Comparison of ENCODE assay signal across 15 mouse cellular contexts in genomic region chr17:50761082-50761481, GRCm38 (mm10).
DNase-seq lines count a peak whose midpoint lies in the region; ATAC-seq lines count a peak whose summit lies in the region.
"Had no signal": no experiment of that assay in that cellular context is flagged by ENCODE, and none has a peak within 500 bp of the region (broad histone marks: within the 10 kb centered on the region; RNA-seq: fewer than 3 reads in every experiment).

No protein-coding gene starts in this region.

- H3K9me3 ChIP-seq in forebrain, embryonic 13.5 days (replicated peaks) = no peaks in the 10 kb centered on the region
- no peaks in the 10 kb centered on the region for H3K9me3 ChIP-seq in forebrain, embryonic 11.5 days (ENCODE audit: control insufficient read depth, low read length)
- H3K9me3 ChIP-seq in heart, embryonic 13.5 days = no peaks in the 10 kb centered on the region
- no peaks in the 10 kb centered on the region for H3K9me3 ChIP-seq in hindbrain, embryonic 12.5 days (replicated peaks)
- H3K9me3 ChIP-seq: embryonic facial prominence, embryonic 12.5 days; G1E; hindbrain, embryonic 10.5 days; liver, embryonic 13.5 days had no signal

- H3K4me1 ChIP-seq in forebrain, embryonic 13.5 days = peaks cover 5% of the 10 kb centered on the region; the same call in 1 of the 2 replicates
- H3K4me1 ChIP-seq in forebrain, embryonic 11.5 days (replicated peaks; ENCODE audit: control insufficient read depth, insufficient read depth, low read length) = no peaks in the 10 kb centered on the region
- H3K4me1 ChIP-seq in heart, embryonic 13.5 days = peaks cover 31% of the 10 kb centered on the region
- no peaks in the 10 kb centered on the region for H3K4me1 ChIP-seq in hindbrain, embryonic 12.5 days
- H3K4me1 ChIP-seq: embryonic facial prominence, embryonic 12.5 days; liver, embryonic 13.5 days had no signal

- no peak overlapping the region for H3K4me2 ChIP-seq in forebrain, embryonic 13.5 days
- no peak overlapping the region for H3K4me2 ChIP-seq in forebrain, embryonic 11.5 days (ENCODE audit: low read depth, low read length, severe bottlenecking)
- peak overlapping the region; percentile 5 for H3K4me2 ChIP-seq in heart, embryonic 13.5 days
- H3K4me2 ChIP-seq in hindbrain, embryonic 12.5 days (replicated peaks) = no peak overlapping the region
- H3K4me2 ChIP-seq: embryonic facial prominence, embryonic 12.5 days; liver, embryonic 13.5 days had no signal

- H3K4me3 ChIP-seq in forebrain, embryonic 13.5 days = no peak overlapping the region
- H3K4me3 ChIP-seq in forebrain, embryonic 11.5 days (ENCODE audit: low read depth, low read length) = no peak overlapping the region
- H3K4me3 ChIP-seq in heart, embryonic 13.5 days = no peak overlapping the region
- H3K4me3 ChIP-seq in hindbrain, embryonic 12.5 days = no peak overlapping the region
- H3K4me3 ChIP-seq: embryonic facial prominence, embryonic 12.5 days; hindbrain, embryonic 10.5 days; liver, embryonic 13.5 days had no signal

- intact Hi-C loops in left cerebral cortex, postnatal 14 days (cut with DNase I) = loop anchor here (5.0 to 10.0 kb wide), 3 partner anchors 109 to 346 kb away; no protein-coding TSS in a partner anchor
- intact Hi-C loops in left cerebral cortex, postnatal 36 days (cut with DNase I) = loop anchor here (5.0 kb wide), 1 partner anchor 354 kb away; no protein-coding TSS in a partner anchor

- no peaks in the 10 kb centered on the region for H3K27me3 ChIP-seq in forebrain, embryonic 13.5 days
- no peaks in the 10 kb centered on the region for H3K27me3 ChIP-seq in forebrain, embryonic 11.5 days (ENCODE audit: control insufficient read depth, insufficient read depth, low read length)
- H3K27me3 ChIP-seq in heart, embryonic 13.5 days (replicated peaks) = no peaks in the 10 kb centered on the region
- H3K27me3 ChIP-seq in hindbrain, embryonic 12.5 days = no peaks in the 10 kb centered on the region
- H3K27me3 ChIP-seq: embryonic facial prominence, embryonic 12.5 days; liver, embryonic 13.5 days had no signal

- H3K9ac ChIP-seq in forebrain, embryonic 13.5 days = no peak overlapping the region
- no peak overlapping the region for H3K9ac ChIP-seq in forebrain, embryonic 11.5 days (ENCODE audit: low read length)
- no peak overlapping the region for H3K9ac ChIP-seq in heart, embryonic 13.5 days
- no peak overlapping the region for H3K9ac ChIP-seq in hindbrain, embryonic 12.5 days
- H3K9ac ChIP-seq: embryonic facial prominence, embryonic 12.5 days; liver, embryonic 13.5 days had no signal

- H3K36me3 ChIP-seq in forebrain, embryonic 13.5 days (ENCODE audit: poor library complexity, severe bottlenecking) = 0 out of 2 replicates have a peak, but pooled peaks cover 3% of the 10 kb centered on the region
- H3K36me3 ChIP-seq in forebrain, embryonic 11.5 days (ENCODE audit: control insufficient read depth, insufficient read depth, low read length) = no peaks in the 10 kb centered on the region
- peaks cover 4% of the 10 kb centered on the region for H3K36me3 ChIP-seq in heart, embryonic 13.5 days
- H3K36me3 ChIP-seq in hindbrain, embryonic 12.5 days = no peaks in the 10 kb centered on the region
- H3K36me3 ChIP-seq: hindbrain, embryonic 10.5 days; liver, embryonic 13.5 days had no signal

- 15% methylated on average over 5 of the region's 5 CpGs for WGBS in forebrain, embryonic 13.5 days
- WGBS in forebrain, embryonic 11.5 days = 28% methylated on average over 5 of the region's 5 CpGs
- WGBS in heart, embryonic 13.5 days = 21% methylated on average over 5 of the region's 5 CpGs
- 38% methylated on average over 5 of the region's 5 CpGs for WGBS in hindbrain, embryonic 12.5 days

- H3K27ac ChIP-seq in forebrain, embryonic 13.5 days = no peak overlapping the region
- no peak overlapping the region for H3K27ac ChIP-seq in forebrain, embryonic 11.5 days (ENCODE audit: low read depth, low read length)
- H3K27ac ChIP-seq in heart, embryonic 13.5 days (replicated peaks) = peak overlapping the region; percentile 73
- no peak overlapping the region for H3K27ac ChIP-seq in hindbrain, embryonic 12.5 days
- H3K27ac ChIP-seq: embryonic facial prominence, embryonic 12.5 days; hindbrain, embryonic 10.5 days; liver, embryonic 13.5 days had no signal

- peak; percentile 23; the same call in 1 of the 2 replicates for ATAC-seq in forebrain, embryonic 13.5 days
- no peak for ATAC-seq in forebrain, embryonic 11.5 days (replicated peaks; ENCODE audit: low FRiP score)
- ATAC-seq in heart, embryonic 13.5 days (ENCODE audit: extremely low read depth, insufficient number of reproducible peaks, low FRiP score, low TSS enrichment) = no peak
- ATAC-seq in hindbrain, embryonic 12.5 days (ENCODE audit: low FRiP score) = no peak
- ATAC-seq: intestine, postnatal 0 days had no signal

- no peak for DNase-seq in forebrain, embryonic 11.5 days (ENCODE audit: low spot score)
- DNase-seq in left cerebral cortex, postnatal 14 days (ENCODE audit: low spot score in 2 of 2) = peak; percentile 30 to 43
- no peak for DNase-seq in left cerebral cortex, postnatal 36 days (ENCODE audit: low spot score in 2 of 2)
- DNase-seq in Muller cell, postnatal 12 days (ENCODE audit: inconsistent ontology term) = peak; percentile 87
- DNase-seq in urinary bladder, adult 18-20 months (ENCODE audit: low spot score in 2 of 2) = no peak
- DNase-seq: cerebellum, adult 9-11 months; liver, embryonic 13.5 days; thymus, adult 2 months had no signal

Comparison
In these comparisons a context has a peak if more than half of its experiments do, and no peak if none do; other contexts are left out.
1. DNase-seq: peak in left cerebral cortex, postnatal 14 days (2 of 2) and Muller cell, postnatal 12 days (single experiment); none in forebrain, embryonic 11.5 days (single experiment), left cerebral cortex, postnatal 36 days (0 of 2) and urinary bladder, adult 18-20 months (0 of 2).